Mouse (Mus musculus) gastrocnemius, postnatal 10 days (tissue): ENCODE data around the gene Mgat4a. TPM values are rescaled to one million over a fixed set of nuclear protein-coding genes. Genes with fewer than 3 reads are reported as not detected.

Source experiments
- DNase-seq: peaks from one replicate; pipeline ENCODE4 v3.0.0; 2021; ENCODE audit warnings: mixed read lengths
- total RNA-seq, 2 experiments: library from RNA; stranded (reverse); gene quantifications; 2 replicates each; pipeline ENCODE4 v1.2.3; 2021

The Mgat4a gene
- total RNA-seq, 2 experiments from 2014 or later, result 7.5 to 9.5 TPM

DNA sequence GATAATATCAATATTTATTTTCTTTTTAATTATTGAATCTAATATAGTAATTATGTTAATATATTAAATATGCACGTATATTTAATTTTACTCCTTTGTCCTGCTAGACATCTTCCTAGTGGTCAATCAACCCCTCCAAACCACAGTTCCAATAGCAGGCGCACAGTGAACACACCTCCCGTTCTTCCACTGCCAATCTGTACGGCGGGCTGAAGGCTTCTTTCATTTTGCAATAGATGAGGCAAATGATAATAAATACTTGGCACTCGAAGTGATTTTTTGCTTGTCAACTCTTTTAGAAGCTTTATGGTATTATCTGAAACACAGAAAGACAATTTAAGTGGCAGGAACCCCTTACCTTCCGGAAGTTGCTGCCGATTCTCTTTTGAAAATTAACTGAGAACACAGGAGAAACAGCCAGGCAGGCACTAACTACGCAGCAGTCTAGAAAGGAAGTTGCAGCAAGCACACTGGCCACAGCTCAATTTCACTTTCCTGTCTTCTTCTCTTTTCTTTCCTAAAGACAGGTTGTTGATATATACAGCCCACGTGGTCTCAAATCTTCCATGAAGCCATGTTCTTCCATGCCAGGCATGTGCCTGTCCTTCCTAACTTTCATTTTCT is 45.0 kb downstream of the Mgat4a start:
- DNase-seq, result no peak

DNA sequence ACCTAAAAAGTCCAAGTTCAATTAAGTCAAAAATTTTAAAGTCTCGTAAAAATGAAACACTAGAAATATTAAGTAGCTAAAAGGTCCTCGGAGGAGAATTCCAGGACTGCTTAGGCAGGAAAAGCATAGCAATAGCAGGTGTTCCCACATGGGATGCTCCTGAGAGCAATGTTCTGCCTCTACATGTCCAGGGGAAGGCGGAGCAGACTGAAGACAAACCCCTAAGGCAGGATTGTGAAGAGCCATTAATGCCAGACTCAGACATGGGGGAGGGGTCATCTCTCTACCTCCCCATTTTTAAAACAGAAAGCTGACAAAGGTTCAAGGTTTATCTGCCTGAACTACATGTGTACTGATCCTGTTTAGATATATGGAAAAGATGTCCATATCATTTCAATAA is 45.7 kb downstream of the Mgat4a start:
- DNase-seq, result no peak

DNA sequence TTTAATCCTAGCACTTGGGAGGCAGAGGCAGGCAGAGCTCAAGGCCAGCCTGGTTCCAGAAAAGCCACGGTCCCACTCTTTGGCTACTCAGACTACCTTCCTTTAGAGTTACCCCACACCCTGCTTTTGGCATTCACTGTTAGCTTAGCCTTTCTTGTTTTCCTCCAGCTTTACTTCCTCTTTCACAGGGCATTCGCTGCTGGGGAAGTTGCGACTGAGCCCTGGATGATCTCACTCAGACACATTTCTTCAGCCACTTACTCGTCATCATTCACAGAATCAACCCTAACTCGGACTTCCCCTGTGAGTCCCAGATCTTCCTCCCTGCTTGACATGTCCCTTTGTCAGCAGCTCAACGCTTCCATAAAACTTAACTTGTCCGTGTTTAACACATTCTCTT is 49.1 kb downstream of the Mgat4a start:
- no peak for DNase-seq

DNA sequence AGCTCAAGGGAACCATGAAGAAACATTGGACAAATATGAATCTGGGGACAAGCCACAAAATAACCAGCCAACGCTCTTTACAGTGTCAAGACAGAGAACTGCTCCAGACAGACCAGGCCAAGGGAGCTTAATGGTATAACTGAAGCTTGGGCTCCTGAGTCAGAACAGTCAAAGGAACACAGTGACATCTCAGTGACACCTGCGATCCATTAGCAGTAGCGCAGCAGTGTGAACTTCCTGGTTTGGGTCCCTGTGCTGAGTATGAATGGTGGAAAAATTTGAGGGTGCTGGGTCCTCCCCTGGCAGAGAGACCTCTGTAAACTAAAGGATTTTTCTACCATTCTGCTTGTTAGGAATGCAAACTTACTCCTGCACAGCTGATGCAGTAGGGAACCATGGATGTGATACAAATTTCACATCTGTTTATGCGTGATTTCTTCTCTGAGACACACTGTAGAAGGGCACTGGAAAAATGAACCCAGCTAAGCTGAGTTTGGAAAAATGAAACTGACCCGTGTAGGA is 50.1 kb downstream of the Mgat4a start:
- no peak for DNase-seq

DNA sequence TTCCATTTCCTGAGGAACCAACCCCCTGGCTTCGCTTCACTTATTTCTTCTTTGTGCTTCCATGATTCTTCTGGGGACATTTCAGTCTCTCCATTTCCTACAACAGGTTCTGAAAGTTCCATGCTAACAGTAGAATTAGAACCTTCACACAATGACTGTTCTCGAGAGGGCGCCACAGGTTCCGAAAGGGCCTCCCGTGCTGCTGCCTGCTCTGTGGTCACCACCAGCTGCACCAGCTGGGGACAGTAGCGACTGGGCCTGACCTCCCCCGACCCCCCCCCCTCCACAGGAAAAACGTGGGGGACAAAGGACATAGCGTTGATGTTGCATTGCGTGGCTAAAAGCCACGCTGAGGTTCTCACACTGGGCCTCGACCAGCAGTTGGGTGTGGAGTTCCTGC is 52.3 kb downstream of the Mgat4a start:
- no peak for DNase-seq

DNA sequence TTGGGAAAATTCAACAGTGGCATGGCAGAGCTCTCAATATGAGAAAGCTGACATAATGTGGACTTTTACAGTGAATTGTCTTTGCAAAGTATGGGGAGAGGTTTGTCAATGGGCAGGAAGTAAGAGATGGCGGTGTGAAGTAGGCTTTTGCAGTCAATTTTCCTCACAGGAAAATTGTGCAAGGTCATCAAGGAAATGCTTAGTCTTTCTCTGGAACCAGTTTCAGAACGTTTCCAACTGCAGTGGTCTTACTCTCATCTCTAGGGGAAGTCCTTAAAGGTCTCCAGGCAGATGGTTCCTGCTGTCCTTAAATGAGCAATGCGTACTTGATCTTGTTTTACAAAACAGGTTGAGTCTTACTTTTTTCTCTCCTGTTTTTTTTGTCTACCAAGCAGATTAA is 53.8 kb downstream of the Mgat4a start:
- no peak for DNase-seq

DNA sequence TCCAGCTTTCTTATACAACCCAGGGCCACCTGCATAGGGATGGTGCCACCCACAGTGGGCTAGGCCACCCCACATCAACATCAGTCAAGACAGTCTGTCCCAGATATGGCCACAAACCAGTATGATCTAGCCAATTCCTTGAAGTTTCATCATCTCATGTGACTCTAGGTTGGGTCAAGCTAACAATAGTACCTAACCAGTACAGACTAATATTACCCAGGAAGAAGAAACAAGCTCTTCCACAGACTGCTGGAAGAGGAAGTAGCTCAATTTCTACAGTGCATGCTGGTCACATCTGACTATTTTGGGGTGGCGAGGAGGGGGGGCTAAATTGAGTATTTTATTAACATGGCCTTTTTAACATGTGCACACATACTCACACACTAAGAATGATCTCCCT is 54.4 kb downstream of the Mgat4a start:
- DNase-seq, result no peak

DNA sequence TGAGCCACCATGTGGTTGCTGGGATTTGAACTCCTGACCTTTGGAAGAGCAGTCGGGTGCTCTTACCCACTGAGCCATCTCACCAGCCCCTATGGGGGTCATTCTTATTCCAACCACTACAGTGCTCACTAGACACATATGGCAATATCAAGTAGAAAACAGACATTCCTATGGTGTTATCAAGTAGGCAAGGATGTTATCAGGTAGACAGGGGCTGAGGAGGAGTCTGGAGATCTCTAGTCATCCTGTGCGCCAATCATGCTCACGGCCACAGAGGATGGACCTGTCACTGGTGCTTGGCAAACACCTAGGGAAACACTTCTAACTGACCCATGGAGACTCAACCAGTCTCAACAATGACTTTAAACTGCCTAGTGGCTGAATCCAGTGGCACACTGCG is 56.2 kb downstream of the Mgat4a start:
- no peak for DNase-seq

DNA sequence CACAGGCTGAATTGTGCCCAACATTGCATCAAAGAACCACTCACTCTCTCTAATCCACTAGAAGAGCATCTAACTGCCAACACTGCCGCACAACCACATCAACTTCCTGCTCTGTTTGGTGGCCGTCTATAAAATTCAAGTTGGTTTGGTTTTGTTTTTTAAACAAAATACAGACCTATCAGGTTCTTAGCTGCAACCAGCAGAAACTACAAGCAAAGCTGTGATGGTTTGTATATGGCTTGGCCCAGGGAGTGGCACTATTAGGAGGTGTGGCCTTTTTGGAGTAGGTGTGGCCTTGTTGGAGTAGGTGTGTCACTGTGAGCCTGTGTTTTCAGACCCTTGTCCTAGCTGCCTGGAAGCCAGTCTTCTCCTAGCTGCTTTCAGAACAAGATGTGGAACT is 59.5 kb downstream of the Mgat4a start:
- DNase-seq, result no peak

DNA sequence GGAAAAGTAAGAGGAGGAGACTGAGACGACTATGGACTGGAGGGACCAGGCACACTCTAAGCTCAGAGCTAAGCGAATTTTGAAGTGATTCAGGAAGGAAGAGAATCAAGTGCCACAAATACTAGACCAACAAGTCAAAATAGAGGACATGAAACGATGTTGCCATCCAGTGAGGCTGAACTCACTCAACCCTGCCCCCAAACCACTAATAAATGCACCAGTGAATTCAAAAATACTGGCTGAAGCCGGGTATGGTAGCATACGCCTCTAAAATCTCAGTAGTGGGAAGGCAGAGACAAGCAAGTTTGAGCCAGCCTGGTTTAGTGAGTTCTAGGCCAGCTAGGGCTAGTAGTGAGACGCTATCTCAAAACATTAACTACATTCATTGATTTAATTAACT is 60.1 kb downstream of the Mgat4a start:
- no peak for DNase-seq

DNA sequence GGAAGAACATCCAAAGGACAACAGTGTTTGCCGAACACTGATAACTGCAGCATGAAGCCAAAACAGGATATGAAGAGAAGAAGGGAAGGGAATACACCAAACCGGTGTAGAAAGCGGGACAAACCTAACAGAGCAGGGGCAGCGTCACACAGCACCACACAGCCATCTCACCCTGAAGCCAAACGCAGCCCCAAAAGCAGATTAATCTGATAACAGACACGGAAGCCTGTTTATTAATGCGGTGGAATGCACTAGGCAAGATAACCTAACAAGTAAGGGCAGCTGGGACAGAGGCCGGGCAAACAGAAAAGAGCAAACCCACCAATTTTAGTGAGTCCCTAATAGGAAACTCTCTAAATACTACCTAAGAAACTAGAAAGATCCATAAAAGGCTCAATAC is 61.1 kb downstream of the Mgat4a start:
- no peak for DNase-seq

DNA sequence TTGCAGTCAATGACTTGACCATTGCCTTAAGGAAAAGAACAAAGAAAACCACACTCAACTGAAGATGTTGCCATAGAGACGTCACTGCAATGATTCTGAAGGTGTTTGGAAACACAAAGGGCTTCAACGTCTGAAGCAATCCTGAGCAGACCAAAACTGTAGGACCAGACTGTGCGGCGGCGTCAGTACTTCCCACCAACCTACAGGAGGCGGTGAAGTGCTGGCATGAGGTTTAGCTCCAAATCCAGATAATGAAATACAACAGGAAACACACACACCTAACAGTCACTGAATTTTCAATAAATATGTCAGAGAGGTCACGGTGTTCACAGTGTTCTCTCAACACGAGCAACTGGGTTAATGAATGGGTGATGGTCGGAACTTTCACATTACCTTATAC is 61.7 kb downstream of the Mgat4a start:
- no peak for DNase-seq

DNA sequence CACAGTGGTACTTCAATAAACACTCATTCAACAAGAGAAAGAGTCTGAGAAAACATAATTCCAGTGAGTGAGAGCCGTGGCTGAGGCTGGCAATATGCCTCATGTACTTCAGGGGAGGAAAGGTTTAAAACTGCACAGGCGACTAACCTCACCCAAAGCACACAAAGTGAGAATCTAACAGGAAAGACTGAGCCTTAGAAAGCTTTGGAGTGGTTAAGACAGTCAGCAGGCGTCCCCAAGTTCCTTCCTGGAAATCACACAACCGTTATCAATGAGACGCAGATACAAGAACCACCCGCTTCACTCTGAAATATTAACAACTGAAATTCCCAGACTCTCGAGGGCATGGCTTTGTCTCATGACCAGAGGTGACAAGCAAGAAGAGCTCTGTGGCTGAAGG is 62.4 kb downstream of the Mgat4a start:
- DNase-seq, result no peak

DNA sequence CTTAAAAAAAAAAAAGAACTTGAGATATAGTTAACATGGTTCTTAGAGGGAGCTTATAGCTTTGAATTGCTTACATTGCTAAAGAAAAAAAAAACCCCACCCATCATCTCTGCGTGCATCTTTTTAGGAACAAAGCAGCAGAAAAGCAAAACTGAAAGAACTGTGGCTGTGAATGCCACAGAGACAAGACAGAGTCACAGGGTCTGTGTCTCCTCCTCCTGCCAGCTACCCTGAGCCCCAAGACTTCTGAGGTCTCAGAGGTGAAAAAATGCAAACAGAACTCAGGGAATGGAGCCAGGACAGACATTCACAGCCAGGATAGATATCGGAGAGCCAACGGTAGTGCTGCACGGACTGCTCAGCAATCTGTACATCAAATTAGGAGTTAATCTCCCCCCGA is 62.9 kb downstream of the Mgat4a start:
- DNase-seq, result no peak

DNA sequence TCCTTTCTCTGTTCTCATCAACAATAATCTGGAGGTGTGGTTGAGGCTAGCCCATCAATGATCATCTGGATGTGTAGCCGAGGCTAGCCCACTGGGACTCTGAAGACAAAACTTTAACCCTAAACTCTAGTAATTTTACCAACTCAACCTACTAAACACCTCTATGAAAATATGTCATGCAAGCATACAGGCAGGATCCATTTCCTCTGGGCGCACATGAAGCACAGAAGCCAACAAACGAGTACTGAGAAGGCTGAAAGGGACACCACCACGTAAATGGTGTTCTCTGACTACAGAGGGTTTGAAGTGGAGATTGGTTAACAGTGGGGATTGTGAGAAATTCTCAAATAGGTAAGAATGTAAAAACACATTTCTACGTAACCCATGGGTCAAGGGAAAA is 63.6 kb downstream of the Mgat4a start:
- no peak for DNase-seq

DNA sequence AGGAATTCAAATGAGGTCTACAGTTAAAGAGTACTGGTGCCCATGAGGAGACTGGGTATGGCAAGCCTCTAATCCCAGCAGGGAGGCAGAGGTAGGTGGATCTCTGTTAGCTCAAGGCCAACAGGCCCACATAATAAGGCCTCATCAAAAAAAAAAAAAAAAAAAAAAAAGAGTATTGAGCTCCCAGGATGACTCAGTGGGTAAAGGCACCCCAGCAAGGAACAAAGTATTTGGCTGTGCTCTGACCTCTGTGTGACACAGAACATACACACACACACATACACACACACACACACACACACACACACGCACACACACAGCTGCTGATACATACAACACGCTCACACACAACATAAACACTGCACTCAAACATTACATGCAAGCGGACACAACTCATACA is 65.5 kb downstream of the Mgat4a start:
- no peak for DNase-seq

DNA sequence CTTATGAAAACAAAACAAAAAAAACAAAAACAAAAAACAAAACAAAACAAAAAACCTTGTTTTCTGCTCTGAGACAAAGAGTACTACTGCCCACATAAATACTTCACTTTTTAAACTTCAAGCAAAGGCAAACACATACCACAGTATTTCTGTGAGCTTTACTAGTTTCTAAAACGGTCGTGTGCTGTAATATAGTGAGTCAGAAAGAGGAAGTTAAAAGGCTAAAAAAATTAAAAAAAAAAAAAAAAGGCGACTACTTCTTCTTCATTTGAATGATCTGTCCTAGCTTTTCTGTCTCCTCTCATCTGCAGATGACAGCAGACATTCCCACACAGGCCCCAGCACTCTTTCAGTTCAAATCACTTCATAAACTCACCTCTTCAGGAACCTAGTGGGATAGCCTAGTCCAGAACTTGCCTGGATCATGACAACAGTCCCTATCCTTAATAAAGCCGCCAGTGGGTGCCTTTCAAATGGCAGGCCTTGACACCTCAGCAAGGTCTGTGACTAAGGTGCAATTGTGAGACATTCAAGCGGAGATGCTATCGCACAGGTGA is 66.1 kb downstream of the Mgat4a start:
- DNase-seq, result no peak

DNA sequence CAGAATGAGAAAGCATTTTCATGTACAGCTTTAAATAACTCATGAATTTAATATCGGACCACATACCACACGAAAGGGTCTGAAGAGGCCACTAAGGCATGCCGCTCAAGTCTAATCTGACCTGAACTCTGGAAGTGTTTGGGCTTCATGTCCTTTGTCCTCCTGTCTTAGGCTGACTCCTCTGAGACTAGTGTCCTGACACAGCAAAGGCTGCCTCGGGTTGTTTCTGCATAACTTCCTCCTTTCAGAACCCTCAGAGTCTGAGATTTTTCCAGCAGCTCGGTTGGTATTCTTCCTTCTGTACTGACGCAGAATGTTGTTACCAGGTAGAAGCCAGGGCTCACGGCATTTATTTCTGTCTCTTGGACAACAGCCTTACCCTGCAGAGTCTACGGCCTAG is 66.8 kb downstream of the Mgat4a start:
- DNase-seq, result no peak

DNA sequence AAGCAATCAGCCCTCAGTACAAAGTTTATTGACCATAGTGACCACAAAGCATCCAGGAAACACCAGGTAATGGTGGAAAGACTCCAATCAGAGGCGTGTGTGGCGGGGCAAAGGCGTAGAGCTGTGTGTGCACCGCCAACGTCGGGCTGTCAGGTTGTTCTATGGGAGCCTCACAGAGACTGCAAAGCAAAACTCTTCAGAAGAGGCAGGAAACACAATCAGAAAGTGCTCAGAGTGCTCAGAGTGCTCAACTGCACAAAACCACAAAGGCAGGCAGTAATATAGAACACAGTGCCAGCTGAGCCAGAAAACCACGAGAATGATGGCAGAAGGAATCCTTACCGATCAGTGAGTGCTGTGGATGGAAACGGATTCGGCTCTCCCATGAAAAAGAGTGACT is 67.6 kb downstream of the Mgat4a start:
- DNase-seq, result no peak

DNA sequence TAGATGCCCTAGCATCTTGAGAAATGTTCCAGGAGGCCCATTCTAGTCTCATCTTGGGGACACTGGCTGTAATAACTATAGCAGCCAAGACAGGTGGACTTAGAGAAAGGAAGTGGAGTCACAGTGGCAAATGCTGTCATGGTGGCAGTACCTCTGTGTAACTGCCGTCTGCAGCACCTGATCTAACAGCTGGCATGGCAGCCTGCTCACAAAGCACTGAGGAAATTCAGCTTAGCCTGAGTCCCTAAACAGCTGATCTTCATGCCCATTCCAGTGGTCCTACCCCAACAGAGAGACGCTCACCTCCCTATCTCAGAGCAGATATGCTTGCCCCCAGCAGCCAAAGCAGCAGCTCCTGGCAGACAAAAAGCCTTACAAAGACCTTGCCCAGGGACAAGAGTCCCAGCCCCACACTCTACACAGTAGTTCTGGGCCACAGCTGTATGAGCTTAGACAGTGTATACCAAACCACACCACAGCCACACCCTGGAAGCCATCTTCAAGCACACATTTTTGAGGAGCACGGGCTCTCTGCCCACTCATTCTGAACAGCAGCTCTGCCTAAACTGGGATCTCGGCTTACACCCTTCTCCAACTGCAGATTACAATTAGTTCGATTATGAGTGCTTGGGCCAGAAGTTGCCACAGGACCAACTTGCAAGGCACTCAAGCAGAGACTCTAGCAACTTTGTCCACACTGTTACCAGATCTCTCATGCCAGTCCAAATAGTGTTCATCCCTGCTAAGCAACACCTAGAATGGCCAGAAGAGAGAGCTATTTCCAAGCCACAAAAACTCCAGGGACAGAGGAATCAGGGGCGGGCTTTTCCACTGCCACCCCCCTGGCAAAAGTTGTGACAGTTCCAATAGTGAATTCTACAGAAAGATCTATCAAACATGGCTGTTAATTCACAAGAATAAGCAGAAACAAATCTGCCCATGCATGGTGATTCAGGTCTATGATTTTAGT is 69.4 kb downstream of the Mgat4a start:
- no peak for DNase-seq

DNA sequence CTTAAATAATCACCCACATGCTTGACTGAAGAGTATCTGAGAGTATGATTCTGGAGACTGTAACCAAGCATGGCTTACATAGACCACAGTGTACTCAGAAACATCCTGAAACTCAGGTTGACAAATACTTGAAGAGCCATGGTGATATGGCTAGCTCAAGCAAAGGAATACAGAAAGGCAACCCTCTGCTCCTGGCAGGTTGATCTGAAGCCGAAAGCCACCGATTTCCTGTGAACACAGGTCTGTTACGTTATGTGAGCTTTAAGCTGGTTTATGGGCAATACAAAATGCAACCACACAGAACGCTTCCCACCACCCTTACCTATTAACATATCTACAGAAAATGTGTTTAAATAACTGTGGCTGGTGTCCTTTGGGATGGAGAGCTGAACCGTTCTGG is 71.8 kb downstream of the Mgat4a start:
- no peak for DNase-seq

DNA sequence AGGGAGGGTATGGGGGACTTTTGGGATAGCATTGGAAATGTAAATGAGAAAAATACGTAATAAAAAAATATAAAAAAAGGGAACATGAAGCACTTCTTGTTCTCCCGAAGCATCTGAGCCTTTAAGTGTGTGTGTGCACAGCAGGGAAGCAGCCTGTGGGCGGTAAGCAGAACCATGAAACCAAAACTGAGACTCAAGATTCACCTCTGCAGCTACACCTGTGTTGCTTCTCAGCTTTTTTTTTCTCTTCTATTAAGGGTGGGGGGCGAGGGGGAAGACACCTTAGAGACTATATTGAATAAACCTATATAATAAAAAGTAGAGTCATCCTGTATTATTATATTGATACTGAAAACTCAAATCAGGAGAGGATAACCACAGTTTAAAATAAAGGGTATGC is 73.0 kb downstream of the Mgat4a start:
- DNase-seq, result no peak

DNA sequence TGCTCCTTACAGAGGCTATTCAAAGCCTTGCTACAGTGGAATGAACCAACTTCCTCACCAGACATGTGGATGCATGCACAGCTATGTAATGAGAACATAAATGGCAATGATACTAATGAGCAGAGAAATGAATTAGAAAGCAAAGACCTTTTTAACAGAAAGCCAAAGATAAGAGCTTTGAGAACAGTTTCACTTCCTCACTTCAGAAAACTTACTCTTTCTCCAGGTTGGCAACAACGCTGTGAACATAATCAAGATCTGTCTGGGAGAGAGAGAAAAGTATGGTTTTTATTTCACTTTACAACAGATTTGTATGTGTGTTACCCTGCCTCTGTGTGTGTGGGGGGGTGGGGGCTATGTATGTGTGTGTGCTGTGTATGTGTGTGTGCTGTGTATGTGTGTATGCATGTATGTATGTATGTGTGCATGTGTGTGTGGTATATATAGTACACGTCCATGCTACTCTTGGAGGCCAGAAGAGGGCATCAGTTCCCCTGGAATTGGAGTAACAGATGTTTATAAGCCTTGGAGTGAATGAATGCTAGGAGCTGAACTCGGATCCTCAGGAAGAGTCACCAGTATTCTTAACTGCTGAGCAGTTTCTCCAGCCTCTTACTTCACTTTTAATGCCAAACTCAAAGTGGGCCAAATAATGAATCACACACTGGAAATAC is 74.4 kb downstream of the Mgat4a start:
- DNase-seq, result no peak
